Mouse (Mus musculus): ENCODE data around the gene Creb3l2.

The Creb3l2 gene

GRCm38 (mm10) chr6:37375452-37375851, 66.5 kb downstream of the Creb3l2 start:
- in situ Hi-C loops (cut with MboI): no loop called here

- in situ Hi-C loops (cut with MboI): no loop called here
These were observed 70.6 kb downstream of the Creb3l2 start for GRCm38 (mm10) chr6:37371341-37371740.

DNA sequence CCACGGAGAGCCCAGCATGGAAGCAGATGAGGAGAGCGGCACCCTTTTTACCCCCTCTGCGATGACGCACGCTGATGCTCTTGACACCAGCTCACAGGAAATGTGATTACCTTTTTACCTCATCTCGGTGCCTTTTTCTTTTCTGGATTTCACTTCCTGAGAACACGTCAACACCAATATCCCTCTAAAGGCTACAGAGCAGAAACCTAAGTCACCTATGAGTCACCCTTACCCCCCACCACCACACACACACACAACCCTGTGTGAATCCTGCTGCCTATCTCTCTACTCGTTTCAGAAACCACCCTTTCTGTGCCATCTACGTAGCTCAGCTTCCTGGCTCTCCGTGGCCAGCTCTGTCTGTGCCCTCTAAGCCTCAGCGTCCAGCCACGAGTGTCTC, 71.4 kb downstream of the Creb3l2 start:
- in situ Hi-C loops (cut with MboI): no loop called here

- in situ Hi-C loops (cut with MboI): no loop called here
These were observed 72.2 kb downstream of the Creb3l2 start for GRCm38 (mm10) chr6:37369750-37370149.

GRCm38 (mm10) chr6:37368281-37368680, 73.7 kb downstream of the Creb3l2 start:
- in situ Hi-C loops (cut with MboI): no loop called here

DNA sequence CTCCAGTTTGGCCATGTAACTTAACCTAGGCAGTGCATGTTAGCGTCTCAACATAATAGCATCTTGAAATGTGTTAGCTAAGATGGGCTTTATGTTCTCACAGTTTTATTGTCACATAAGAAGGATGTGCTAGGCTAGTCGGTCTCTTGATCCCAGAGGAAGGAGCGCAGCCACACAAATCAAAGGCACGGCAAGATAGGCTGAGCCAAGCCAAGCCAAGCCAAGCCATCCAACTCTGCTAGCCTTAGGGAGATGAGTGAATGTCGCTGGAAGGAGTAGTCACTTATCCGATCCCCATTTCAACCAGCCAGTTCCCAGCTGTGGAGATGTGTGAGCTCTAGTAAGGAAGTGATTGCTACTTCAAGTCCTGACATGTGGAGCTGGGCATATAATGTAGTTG, 75.0 kb downstream of the Creb3l2 start:
- in situ Hi-C loops (cut with MboI): no loop called here

- in situ Hi-C loops (cut with MboI): no loop called here
These were observed 76.8 kb downstream of the Creb3l2 start for GRCm38 (mm10) chr6:37365179-37365578.

GRCm38 (mm10) chr6:37364361-37364760, 77.6 kb downstream of the Creb3l2 start:
- in situ Hi-C loops (cut with MboI): no loop called here

- in situ Hi-C loops (cut with MboI): no loop called here
These were observed 81.0 kb downstream of the Creb3l2 start for GRCm38 (mm10) chr6:37360813-37361385.

GRCm38 (mm10) chr6:37354449-37355179, 87.3 kb downstream of the Creb3l2 start:
- in situ Hi-C loops (cut with MboI): loop anchor here (5.0 kb wide), 1 partner anchor 103 kb away; no protein-coding TSS in a partner anchor

GRCm38 (mm10) chr6:37353616-37354015, 88.3 kb downstream of the Creb3l2 start:
- in situ Hi-C loops (cut with MboI): no loop called here

GRCm38 (mm10) chr6:37351731-37352380, 90.1 kb downstream of the Creb3l2 start:
- in situ Hi-C loops (cut with MboI): no loop called here

- in situ Hi-C loops (cut with MboI): no loop called here
These were observed 91.6 kb downstream of the Creb3l2 start for GRCm38 (mm10) chr6:37350315-37350714.

- in situ Hi-C loops (cut with MboI): no loop called here
These were observed 94.3 kb downstream of the Creb3l2 start for GRCm38 (mm10) chr6:37347606-37348005.

- in situ Hi-C loops (cut with MboI): no loop called here
These were observed 103.9 kb downstream of the Creb3l2 start for GRCm38 (mm10) chr6:37338055-37338454.

DNA sequence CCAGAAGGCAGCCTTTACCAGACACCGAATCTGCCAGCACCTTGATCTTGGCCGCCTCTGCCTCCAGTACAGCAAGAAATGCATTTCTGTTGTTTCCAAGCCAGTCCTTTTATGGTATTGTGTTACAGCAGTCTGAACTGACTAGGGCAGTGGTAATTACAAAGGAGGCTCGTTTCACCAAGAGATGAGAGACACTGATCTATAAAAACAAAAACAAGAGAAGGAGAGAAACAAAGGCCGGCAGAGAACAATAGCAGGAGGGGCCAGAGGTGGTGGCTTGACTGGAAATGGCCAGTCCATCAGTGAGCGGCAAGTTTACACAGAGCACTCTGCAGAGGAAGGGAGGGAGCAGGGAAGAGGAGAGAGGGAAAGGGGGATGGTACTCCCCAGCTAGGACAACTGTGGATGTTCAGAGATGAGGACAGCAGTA, 105.1 kb downstream of the Creb3l2 start:
- in situ Hi-C loops (cut with MboI): no loop called here

DNA sequence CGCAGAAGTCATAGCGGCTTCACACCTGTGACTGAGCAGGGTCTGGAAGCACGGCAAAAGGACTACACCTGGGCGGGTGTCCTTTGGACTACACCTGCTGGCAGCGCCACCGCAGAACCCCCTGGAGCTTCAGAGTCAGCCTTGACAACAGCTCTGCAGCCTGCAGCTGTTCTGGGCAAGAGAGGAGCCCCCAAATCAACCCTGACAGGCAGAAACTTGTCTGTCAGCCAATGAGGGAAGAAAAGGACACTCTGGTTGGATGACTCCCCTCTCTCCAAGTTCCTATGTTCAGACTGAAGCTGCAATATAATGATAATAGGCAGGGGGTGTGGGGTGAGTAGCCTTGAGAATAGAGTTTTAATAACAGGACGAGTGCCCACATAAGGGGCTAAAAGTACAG, 105.6 kb downstream of the Creb3l2 start:
- in situ Hi-C loops (cut with MboI): no loop called here

GRCm38 (mm10) chr6:37332846-37333245, 109.1 kb downstream of the Creb3l2 start:
- in situ Hi-C loops (cut with MboI): no loop called here

DNA sequence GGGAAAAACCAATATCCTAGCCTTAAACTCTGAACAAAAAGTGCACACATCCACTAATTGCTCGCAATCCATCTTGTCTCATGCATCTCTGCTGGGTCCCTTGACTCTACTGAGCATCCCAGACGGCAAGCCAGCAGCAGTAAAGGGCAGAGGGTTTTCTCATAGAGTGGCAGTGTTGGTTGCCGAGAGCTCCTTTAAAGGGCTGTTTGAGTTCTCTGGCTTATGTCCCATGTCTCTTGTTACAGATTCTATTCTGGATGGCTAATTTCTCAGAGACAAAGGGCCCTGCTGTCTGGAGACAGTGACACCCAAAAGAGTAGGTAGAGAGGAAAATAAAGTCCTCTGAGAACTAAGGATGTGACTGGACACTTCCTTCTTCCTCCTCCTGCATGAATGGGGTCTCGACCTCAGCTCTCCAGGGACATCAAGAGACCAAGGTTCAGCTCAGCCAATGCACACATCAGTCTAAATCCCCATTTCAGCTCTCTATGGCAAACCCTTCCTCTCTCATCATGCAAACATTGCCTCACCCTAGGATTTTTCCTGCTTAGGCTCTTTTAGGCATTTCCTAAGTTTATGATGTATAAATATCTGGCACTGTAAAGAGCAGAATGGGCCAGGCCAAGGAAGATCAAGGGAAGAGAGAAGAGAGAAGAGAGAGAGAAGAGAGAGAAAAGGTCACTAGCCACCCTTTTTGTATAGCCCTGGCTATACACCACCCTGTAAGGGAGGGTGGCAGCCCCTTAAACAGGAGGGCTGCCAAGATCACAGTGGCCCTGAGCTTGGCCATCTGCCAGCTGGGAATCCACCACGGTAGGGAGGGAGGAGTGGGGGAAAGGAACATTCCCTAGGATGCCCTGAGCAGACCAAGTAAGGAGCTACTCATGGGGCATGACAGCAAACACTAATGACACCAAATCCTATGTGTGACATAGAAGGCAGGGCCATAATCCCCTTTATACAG, 111.8 kb downstream of the Creb3l2 start:
- in situ Hi-C loops (cut with MboI): no loop called here

DNA sequence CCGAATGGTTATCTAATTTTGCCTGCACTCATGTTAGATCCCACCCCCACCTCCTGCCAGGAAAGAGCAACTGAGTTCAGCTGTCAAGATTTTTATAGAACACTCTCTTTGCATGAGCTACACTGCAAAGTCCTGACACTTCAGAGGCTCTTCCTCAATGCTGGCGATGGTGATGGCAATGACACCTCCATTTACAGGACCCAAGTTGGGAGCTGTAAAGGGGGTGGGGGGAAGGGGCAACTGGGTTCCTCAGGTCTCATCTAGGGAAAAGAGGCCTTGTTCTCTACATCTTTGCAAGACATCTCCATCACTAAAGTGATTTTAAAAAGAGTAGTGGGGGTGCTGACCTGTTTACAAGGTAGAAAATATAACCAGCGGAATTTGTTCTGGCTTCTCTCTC, 112.6 kb downstream of the Creb3l2 start:
- in situ Hi-C loops (cut with MboI): no loop called here

GRCm38 (mm10) chr6:37328671-37329070, 113.3 kb downstream of the Creb3l2 start:
- in situ Hi-C loops (cut with MboI): no loop called here

- in situ Hi-C loops (cut with MboI): no loop called here
These were observed 114.4 kb downstream of the Creb3l2 start for GRCm38 (mm10) chr6:37327519-37327918.
